Mouse (Mus musculus): ENCODE results near the gene Creld2.

GRCm38 (mm10) chr15:88828800-88829705, 9.6 kb downstream of the Creld2 start:
- TF ChIP-seq CTCF (IDR thresholded peaks at IDR 0.05; ENCODE audit: low read depth, low read length), result peak; percentile 98
- TF ChIP-seq POLR2A (IDR thresholded peaks at IDR 0.05; ENCODE audit: extremely low read depth, insufficient read depth, low read length), result no peak

Measured in liver, adult 2 months (tissue).